Mouse (Mus musculus): ENCODE measurements at regions not wholly inside any gene's neighbourhood (a gene's known extent, or its start where the extent isn't known, plus 50 kb on each side); places are given as distances from the start of the nearest gene placed in this dataset.

- H3K36me3 ChIP-seq (ENCODE audit: control insufficient read depth, insufficient read depth, low read length) = no peaks in the 10 kb centered on the region
- H3K4me3 ChIP-seq (ENCODE audit: low read depth, low read length) = no peak overlapping the region
- no peaks in the 10 kb centered on the region for H3K4me1 ChIP-seq (replicated peaks; ENCODE audit: control insufficient read depth, insufficient read depth, low read length)
- H3K4me2 ChIP-seq (ENCODE audit: low read length) = no peak overlapping the region
- H3K27me3 ChIP-seq (replicated peaks; ENCODE audit: control insufficient read depth, insufficient read depth, low read length) = no peaks in the 10 kb centered on the region
- DNase-seq (ENCODE audit: low spot score) = peak; percentile 66
- WGBS = 42% methylated on average over 15 of the region's 15 CpGs
- ATAC-seq (replicated peaks; ENCODE audit: low FRiP score, low TSS enrichment, low read depth) = peak; percentile 77; the same call in 1 of the 2 replicates
- no peak overlapping the region for H3K27ac ChIP-seq (ENCODE audit: low read depth)
- no peak overlapping the region for H3K9ac ChIP-seq (ENCODE audit: low read length)
- H3K9me3 ChIP-seq (ENCODE audit: control insufficient read depth, low read length) = no peaks in the 10 kb centered on the region
Measured at GRCm38 (mm10) chr11:44330851-44331773, 68.8 kb upstream of the Il12b start.

- Histone ChIP-seq H3K9ac (ENCODE audit: low read length) (no peak overlapping the region), H3K4me3 (ENCODE audit: low read depth, low read length) (no peak overlapping the region), H3K4me1 (replicated peaks; ENCODE audit: control insufficient read depth, insufficient read depth, low read length) (no peaks in the 10 kb centered on the region), H3K4me2 (ENCODE audit: low read length) (no peak overlapping the region), H3K9me3 (ENCODE audit: control insufficient read depth, low read length) (no peaks in the 10 kb centered on the region), H3K27me3 (replicated peaks; ENCODE audit: control insufficient read depth, insufficient read depth, low read length) (no peaks in the 10 kb centered on the region), H3K36me3 (ENCODE audit: control insufficient read depth, insufficient read depth, low read length) (no peaks in the 10 kb centered on the region), H3K27ac (ENCODE audit: low read depth) (no peak overlapping the region)
- DNase-seq (ENCODE audit: low spot score) = no peak
- peak; percentile 43; the same call in 1 of the 2 replicates for ATAC-seq (replicated peaks; ENCODE audit: low FRiP score, low TSS enrichment, low read depth)
- 57% methylated on average over 4 of the region's 4 CpGs for WGBS
Measured at GRCm38 (mm10) chr11:44331774-44332129, 68.1 kb upstream of the Il12b start.

DNA sequence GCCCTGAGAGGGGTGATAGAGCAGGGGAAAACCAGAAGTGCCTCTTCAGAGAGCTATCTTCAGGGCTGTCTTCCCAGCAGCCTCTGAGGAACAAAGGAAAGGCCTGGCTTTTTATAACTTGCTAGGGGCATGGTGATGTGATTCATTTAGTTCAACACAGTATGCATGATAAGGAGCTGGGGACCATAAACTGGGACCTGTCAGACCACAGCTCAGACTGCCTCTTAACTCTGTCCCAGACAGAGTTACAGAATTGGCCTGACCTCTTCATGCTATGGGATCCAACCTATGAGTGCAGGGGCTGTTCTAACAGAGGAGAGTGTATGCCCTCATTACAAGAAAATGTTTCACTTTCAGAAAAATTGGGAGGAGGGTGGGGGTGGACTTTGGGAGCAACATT is 59.3 kb upstream of the Il12b start:
- Histone ChIP-seq H3K9ac (ENCODE audit: low read length) (no peak overlapping the region), H3K36me3 (ENCODE audit: control insufficient read depth, insufficient read depth, low read length) (no peaks in the 10 kb centered on the region), H3K27me3 (replicated peaks; ENCODE audit: control insufficient read depth, insufficient read depth, low read length) (no peaks in the 10 kb centered on the region), H3K27ac (ENCODE audit: low read depth) (no peak overlapping the region), H3K4me2 (ENCODE audit: low read length) (no peak overlapping the region), H3K4me1 (replicated peaks; ENCODE audit: control insufficient read depth, insufficient read depth, low read length) (no peaks in the 10 kb centered on the region), H3K4me3 (ENCODE audit: low read depth, low read length) (no peak overlapping the region), H3K9me3 (ENCODE audit: control insufficient read depth, low read length) (no peaks in the 10 kb centered on the region)
- DNase-seq (ENCODE audit: low spot score) = no peak
- ATAC-seq (replicated peaks; ENCODE audit: low FRiP score, low TSS enrichment, low read depth) = peak; percentile 81

- Histone ChIP-seq H3K9me3 (ENCODE audit: control insufficient read depth, low read length) (no peaks in the 10 kb centered on the region), H3K4me1 (replicated peaks; ENCODE audit: control insufficient read depth, insufficient read depth, low read length) (no peaks in the 10 kb centered on the region), H3K4me3 (ENCODE audit: low read depth, low read length) (no peak overlapping the region), H3K27me3 (replicated peaks; ENCODE audit: control insufficient read depth, insufficient read depth, low read length) (no peaks in the 10 kb centered on the region), H3K36me3 (ENCODE audit: control insufficient read depth, insufficient read depth, low read length) (no peaks in the 10 kb centered on the region), H3K27ac (ENCODE audit: low read depth) (no peak overlapping the region), H3K9ac (ENCODE audit: low read length) (no peak overlapping the region), H3K4me2 (ENCODE audit: low read length) (no peak overlapping the region)
- DNase-seq (ENCODE audit: low spot score) (no peak), ATAC-seq (replicated peaks; ENCODE audit: low FRiP score, low TSS enrichment, low read depth) (no peak)
- WGBS = 76% methylated on average over 3 of the region's 3 CpGs
Measured at GRCm38 (mm10) chr11:44348308-44348707, 51.6 kb upstream of the Il12b start.

- Histone ChIP-seq H3K4me1 (replicated peaks; ENCODE audit: control insufficient read depth, insufficient read depth, low read length) (no peaks in the 10 kb centered on the region), H3K4me3 (ENCODE audit: low read depth, low read length) (no peak overlapping the region), H3K36me3 (ENCODE audit: control insufficient read depth, insufficient read depth, low read length) (no peaks in the 10 kb centered on the region), H3K27me3 (replicated peaks; ENCODE audit: control insufficient read depth, insufficient read depth, low read length) (no peaks in the 10 kb centered on the region), H3K4me2 (ENCODE audit: low read length) (no peak overlapping the region), H3K9ac (ENCODE audit: low read length) (no peak overlapping the region), H3K27ac (ENCODE audit: low read depth) (no peak overlapping the region), H3K9me3 (ENCODE audit: control insufficient read depth, low read length) (no peaks in the 10 kb centered on the region)
- WGBS = 86% methylated on average over 8 of the region's 8 CpGs
- no peak for ATAC-seq (replicated peaks; ENCODE audit: low FRiP score, low TSS enrichment, low read depth)
- no peak for DNase-seq (ENCODE audit: low spot score)
Measured at GRCm38 (mm10) chr11:44349546-44349945, 50.3 kb upstream of the Il12b start.
